Mouse (Mus musculus) G1E (cell line): ENCODE data around the gene LTO1.

Experiments used
- CTCF ChIP-seq: IDR thresholded peaks from 2 replicates; pipeline ENCODE4 v1.5.1; 2012; ENCODE audit warnings: low read depth, low read length, inconsistent platforms, mixed read lengths
- GATA1 ChIP-seq: IDR thresholded peaks from 2 replicates; pipeline ENCODE4 v1.6.1; 2012; ENCODE audit warnings: borderline replicate concordance, low read length, inconsistent platforms, mixed read lengths
- POLR2AphosphoS5 ChIP-seq: IDR thresholded peaks from 2 replicates; pipeline ENCODE4 v1.6.1; 2012; ENCODE audit warnings: low read depth, low read length, inconsistent platforms; ENCODE audit not compliant: insufficient replicate concordance
- TAL1 ChIP-seq: conservative IDR thresholded peaks from 2 replicates; pipeline ENCODE4 v1.6.1; 2012; ENCODE audit warnings: low read depth, low read length, inconsistent platforms, mixed read lengths

GRCm38 (mm10) chr7:144942744-144943135 is 27.8 kb downstream of the LTO1 start:
- no peak for TF ChIP-seq CTCF
- no peak for TF ChIP-seq TAL1
- TF ChIP-seq GATA1 = no peak
- no peak for TF ChIP-seq POLR2AphosphoS5
